Mouse (Mus musculus) CD4-positive, CD25-positive, alpha-beta regulatory T cell, adult 2 months (primary cell): ENCODE measurements around the gene Bnip3.

ENCODE experiments used
- DNase-seq: peaks from one replicate; pipeline ENCODE4 v3.0.0-alpha.2; 2012; ENCODE audit warnings: low read depth, low spot score

Bnip3 gene

GRCm38 (mm10) chr7:138909277-138910192 lies at the start of gene Bnip3:
TSS of gene Bnip3 (minus strand) at chr7:138909519.
- DNase-seq, result peak; percentile 94

GRCm38 (mm10) chr7:138957106-138957505 lies 47.8 kb upstream of the Bnip3 start:
- DNase-seq, result no peak

- DNase-seq, result no peak
Observed at GRCm38 (mm10) chr7:138955787-138956186, 46.5 kb upstream of the Bnip3 start.

- DNase-seq, result no peak
Observed at GRCm38 (mm10) chr7:138948309-138948708, 39.0 kb upstream of the Bnip3 start.

GRCm38 (mm10) chr7:138947741-138948140 lies 38.4 kb upstream of the Bnip3 start:
- DNase-seq, result no peak

- no peak for DNase-seq
Observed at GRCm38 (mm10) chr7:138945668-138946067, 36.3 kb upstream of the Bnip3 start.

- DNase-seq, result no peak
Observed at GRCm38 (mm10) chr7:138942301-138942700, 33.0 kb upstream of the Bnip3 start.

GRCm38 (mm10) chr7:138941571-138941970 lies 32.3 kb upstream of the Bnip3 start:
- no peak for DNase-seq

- DNase-seq, result no peak
Observed at GRCm38 (mm10) chr7:138940612-138941461, 31.5 kb upstream of the Bnip3 start, which contains the start of gene Jakmip3. TSS of gene Jakmip3 (plus strand) at chr7:138940730.

GRCm38 (mm10) chr7:138940256-138940611 lies 30.9 kb upstream of the Bnip3 start:
- DNase-seq, result no peak

GRCm38 (mm10) chr7:138938991-138939390 lies 29.7 kb upstream of the Bnip3 start:
- no peak for DNase-seq

- DNase-seq, result no peak
Observed at GRCm38 (mm10) chr7:138934523-138934922, 25.2 kb upstream of the Bnip3 start.

GRCm38 (mm10) chr7:138928456-138928855 lies 19.1 kb upstream of the Bnip3 start:
- no peak for DNase-seq

- DNase-seq, result peak; percentile 53
Observed at GRCm38 (mm10) chr7:138923756-138924425, 14.6 kb upstream of the Bnip3 start.

GRCm38 (mm10) chr7:138921611-138922010 lies 12.3 kb upstream of the Bnip3 start:
- DNase-seq, result no peak

- DNase-seq, result peak; percentile 41
Observed at GRCm38 (mm10) chr7:138919156-138919944, 10.0 kb upstream of the Bnip3 start.

GRCm38 (mm10) chr7:138913616-138914015 lies 4.3 kb upstream of the Bnip3 start:
- DNase-seq, result no peak

GRCm38 (mm10) chr7:138910193-138910562 lies 859 bp upstream of the Bnip3 start:
- DNase-seq, result no peak

GRCm38 (mm10) chr7:138908768-138909276 lies 497 bp downstream of the Bnip3 start:
- no peak for DNase-seq

GRCm38 (mm10) chr7:138907976-138908375 lies 1.3 kb downstream of the Bnip3 start:
- no peak for DNase-seq

GRCm38 (mm10) chr7:138907043-138907442 lies 2.3 kb downstream of the Bnip3 start:
- no peak for DNase-seq
